Mouse (Mus musculus) gastrocnemius, adult 2 months (tissue): ENCODE measurements at regions not wholly inside any gene's neighbourhood (a gene's known extent, or its start where the extent isn't known, plus 50 kb on each side); places are given as distances from the start of the nearest gene placed in this dataset.
"Not testable (repeated sequence)": the region's sequence is repeated elsewhere in the genome, so short reads cannot be mapped to it uniquely, and the experiment has no call there.

Experiments used
- DNase-seq: peaks from one replicate; pipeline ENCODE4 v3.0.0; 2022
- H3K27ac ChIP-seq: fragments of 200-600 bp; 2 replicates; pipeline ENCODE4 v1.8.1; 2022; ENCODE audit warnings: mild to moderate bottlenecking
- H3K4me3 ChIP-seq: fragments of 200-600 bp; 2 replicates; pipeline ENCODE4 v1.8.1; 2022; ENCODE audit warnings: mild to moderate bottlenecking, moderate library complexity
- CTCF ChIP-seq: fragments of 200-600 bp; IDR thresholded peaks from 2 replicates; pipeline ENCODE4 v1.8.1; 2022; ENCODE audit warnings: antibody characterized with exemption, mild to moderate bottlenecking, moderate library complexity
- intact Hi-C: fragments of 180-260 bp; cut with DNase I; formaldehyde crosslinking; loops from one replicate; pipeline ENCODE4 v1.15.1; 2025

DNA sequence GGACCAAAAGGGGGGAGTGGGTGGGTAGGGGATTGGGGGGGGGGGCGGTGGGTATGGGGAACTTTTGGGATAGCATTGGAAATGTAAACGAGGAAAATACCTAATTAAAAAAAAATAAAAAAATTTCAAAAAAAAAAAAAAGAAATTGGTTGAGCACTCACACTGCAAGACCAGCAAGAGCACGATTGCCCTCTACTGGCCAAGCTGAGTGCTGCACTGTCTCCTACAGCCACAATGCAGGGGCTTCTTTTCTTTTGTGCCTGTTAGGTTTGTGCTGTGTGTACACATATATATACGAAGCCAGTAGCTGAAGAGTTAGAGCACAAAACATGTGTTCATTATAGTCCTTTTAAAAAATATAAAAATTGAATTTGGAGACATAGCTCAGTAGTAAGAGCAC, 55.6 kb downstream of the Mup20 start:
- Histone ChIP-seq H3K4me3 (no peak overlapping the region), H3K27ac (no peak overlapping the region)
- intact Hi-C loops: no loop called here
- DNase-seq: no peak
- peak; percentile 57 for TF ChIP-seq CTCF

GRCm38 (mm10) chr4:61989941-61990340, 64.0 kb downstream of the Mup20 start:
- intact Hi-C loops, DNase-seq, H3K27ac ChIP-seq, H3K4me3 ChIP-seq: not testable (repeated sequence)

GRCm38 (mm10) chr4:61976159-61976558, 77.8 kb downstream of the Mup20 start:
- no peak for DNase-seq
- TF ChIP-seq CTCF: no peak
- intact Hi-C loops: no loop called here
- Histone ChIP-seq H3K4me3 (no peak overlapping the region), H3K27ac (no peak overlapping the region)

DNA sequence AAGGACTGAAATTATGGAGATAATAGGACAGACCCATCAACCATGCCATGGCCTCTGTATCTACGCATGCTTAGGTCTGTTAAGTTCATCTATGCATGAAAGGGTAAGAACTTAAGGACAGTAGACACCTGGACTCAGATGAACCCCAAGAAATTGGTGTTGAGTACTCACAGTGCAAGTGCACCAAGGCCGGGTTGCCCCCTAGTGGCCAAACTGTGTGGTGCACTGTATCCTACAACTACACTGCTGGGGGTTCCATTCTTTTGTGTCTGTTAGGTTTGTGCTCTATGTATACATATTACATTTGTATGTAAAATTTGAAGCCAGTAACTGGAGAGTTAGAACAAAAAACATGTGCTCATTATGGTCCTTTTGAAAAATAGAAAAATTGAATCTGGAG, 80.7 kb downstream of the Mup20 start:
- H3K4me3 ChIP-seq: no peak overlapping the region
- H3K27ac ChIP-seq: no peak overlapping the region
- intact Hi-C loops: no loop called here
- no peak for DNase-seq
- TF ChIP-seq CTCF: peak; percentile 65

DNA sequence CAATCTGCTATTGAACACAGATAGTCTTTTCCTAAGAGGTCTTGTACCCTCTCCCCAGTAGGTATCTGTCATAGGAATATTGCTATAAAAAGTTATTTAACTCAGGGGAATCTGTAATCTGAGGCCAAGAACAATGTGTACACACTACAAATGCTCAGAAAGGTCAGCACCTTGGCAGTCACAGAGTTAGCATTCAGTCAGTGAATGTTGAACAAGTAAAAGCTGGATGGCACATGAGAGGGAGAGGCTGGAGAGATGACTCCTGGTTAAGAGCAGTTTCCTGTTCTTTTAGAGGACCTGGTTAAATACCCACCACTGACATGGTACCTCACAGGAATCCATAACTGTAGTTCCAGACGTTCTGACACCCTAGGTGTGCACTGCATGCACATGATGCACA, 84.3 kb downstream of the Mup20 start:
- Histone ChIP-seq H3K4me3 (no peak overlapping the region), H3K27ac (no peak overlapping the region)
- no peak for TF ChIP-seq CTCF
- intact Hi-C loops: no loop called here
- no peak for DNase-seq

GRCm38 (mm10) chr4:61967674-61968073, 86.3 kb downstream of the Mup20 start:
- intact Hi-C loops, H3K4me3 ChIP-seq, H3K27ac ChIP-seq, DNase-seq: not testable (repeated sequence)

- Histone ChIP-seq H3K4me3 (no peak overlapping the region), H3K27ac (no peak overlapping the region)
- DNase-seq: no peak
- no peak for TF ChIP-seq CTCF
- intact Hi-C loops: no loop called here
These were observed 91.6 kb downstream of the Mup20 start for GRCm38 (mm10) chr4:61962315-61962714.
